Mouse (Mus musculus) mouse trophoblast stem cell (cell line): ENCODE measurements at regions not wholly inside any gene's neighbourhood (a gene's known extent, or its start where the extent isn't known, plus 50 kb on each side); places are given as distances from the start of the nearest gene placed in this dataset.

Source experiments
- in situ Hi-C, 2 experiments: fragments of 300-500 bp; cut with MseI, MboI; formaldehyde crosslinking; loops; 2 replicates in 1 of 2; 3 replicates in 1 of 2; pipeline ENCODE4 v1.15.1; 2025

DNA sequence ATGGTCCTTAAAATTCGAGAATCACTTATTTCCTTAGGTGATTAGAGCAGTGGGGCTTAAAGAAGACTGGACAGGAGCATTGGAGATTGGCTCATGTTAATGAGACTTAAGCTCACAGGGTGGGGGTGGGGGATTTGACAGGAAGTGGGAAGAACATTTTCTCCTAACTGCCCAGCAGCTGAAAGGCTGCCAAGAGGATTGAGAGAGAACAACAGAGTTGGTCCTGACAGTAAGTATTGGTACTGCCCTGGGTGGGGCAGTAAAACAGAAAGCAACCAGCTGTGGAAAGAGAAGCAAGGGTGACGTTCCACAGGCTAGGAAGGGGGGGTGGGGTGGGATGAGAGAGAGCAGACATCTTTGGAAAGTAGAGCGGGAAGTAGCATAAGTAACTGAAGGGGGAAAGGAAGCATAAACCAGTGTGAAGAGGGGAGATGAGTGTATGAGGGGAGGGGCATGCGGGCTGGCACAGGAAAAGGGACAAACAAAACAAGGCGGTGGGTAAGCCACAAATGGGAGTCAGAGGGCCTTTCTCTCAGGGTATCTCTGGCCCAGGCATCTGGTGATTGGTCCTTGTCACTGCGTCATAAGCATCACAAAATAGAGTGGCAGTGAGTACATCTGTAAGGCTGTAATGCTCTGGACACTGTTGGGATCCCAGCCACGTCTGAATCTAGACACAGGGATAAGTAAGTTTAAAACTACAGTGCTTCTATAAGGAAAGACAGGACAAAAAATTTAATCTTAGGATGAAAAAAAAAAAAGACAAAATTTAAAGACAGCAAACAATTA lies 125.0 kb upstream of the Tnp1 start:
- in situ Hi-C loops: no loop called here

DNA sequence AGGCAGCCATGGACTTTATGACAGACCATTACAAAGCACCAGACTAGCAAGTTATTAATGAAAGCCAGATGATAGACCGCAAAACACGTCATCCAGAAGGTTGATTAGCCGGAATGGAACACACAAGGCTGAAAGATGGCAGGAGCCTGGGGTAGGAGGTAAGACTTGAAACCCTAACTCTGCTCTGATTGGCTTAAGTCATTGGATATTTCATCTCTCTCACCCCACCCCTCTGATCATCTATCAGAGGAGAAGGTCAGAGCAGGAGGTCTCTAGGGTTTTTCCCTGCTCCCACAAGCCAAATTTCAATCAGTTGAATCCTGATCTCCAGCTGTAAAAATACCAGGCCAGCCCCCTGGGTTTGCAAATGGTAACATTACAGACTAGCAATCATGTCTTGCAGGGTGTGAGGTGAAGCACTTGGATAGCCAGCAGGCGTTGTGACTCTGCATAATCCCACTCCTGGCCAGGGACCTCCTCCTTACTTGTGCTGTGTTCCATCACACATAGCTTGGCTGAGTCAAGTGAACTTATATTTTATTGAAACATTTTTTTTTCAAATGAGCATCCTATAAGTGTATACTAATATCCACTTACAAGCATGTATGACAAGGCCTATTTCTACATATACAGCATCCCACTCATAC lies 114.6 kb upstream of the Tnp1 start:
- in situ Hi-C loops: no loop called here

DNA sequence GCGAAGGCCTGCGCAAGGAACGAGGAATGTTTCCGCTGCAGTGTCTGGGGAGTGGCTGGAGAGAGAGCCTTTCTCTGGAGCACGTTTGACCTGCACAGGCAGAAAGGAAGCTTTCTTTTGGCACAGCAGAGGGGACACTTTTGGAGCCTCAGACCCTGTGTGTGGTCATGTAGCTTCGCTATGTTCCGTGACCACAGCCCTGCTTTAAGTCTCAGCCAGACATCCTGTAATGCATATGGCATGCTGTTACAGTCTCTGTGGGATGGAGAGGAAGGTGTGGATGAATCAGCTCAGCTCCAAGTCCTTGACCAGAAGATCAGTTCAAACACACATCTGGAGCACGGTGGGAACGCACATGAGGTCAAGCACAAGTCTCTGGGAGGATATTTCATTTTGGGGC lies 107.3 kb upstream of the Tnp1 start:
- in situ Hi-C loops: no loop called here

DNA sequence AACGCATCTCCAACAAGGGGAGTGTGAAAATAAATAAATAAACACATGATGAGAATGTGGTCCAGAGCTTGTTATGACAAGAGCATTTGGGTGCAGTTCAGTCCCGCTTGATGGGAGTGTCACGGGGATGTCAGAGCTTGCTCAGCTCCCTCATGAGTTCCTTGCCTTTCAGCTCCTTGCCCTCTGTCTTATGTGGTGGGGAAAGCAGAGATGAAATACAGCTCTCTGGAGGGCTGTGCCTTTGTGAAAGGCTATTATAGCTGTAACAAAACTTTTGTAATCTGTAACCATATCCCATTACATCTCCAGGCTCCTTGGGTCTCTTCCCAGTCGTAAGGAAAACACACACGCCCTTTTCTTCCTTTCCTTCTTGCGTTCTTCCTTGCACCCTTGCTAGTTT lies 103.0 kb upstream of the Tnp1 start:
- in situ Hi-C loops: no loop called here

DNA sequence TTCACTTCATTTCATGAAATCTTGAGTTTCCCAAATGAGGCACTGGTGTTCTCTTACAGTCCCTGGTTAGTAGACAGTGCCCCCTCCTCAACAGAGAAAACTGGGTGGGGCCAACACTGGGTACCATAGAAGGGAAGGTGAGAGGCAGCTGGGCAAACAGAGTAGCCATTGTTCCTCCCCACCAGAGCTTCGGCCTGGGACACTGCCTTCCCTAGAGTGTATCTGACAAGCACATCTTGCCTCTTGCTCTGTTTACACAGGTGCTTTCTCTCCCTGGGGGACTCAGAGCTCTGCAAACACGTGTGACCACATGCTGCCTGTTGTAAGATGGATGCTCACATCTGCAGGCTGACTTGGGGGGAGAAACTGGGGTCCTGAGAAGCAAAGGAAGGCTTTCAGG lies 100.8 kb upstream of the Tnp1 start:
- in situ Hi-C loops: no loop called here

DNA sequence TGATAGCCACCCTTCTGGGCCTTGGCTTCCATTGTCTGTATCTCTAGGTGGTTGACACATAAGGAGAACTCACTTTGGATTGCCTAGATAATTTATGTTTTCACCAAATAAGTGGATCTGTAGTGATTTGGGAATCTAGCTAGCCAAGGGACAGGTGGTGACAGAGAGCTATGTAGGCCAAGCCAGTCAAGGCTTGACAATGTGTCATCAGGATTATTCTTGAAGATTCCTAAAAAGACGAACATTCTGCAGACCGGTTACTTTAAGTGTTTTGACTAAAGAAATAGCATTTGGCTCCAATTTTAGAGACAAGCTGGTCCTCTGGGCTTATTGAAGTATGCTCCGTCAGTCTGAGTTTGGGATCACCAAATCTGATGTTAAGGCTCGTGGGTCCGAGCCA lies 100.1 kb upstream of the Tnp1 start:
- in situ Hi-C loops: no loop called here

DNA sequence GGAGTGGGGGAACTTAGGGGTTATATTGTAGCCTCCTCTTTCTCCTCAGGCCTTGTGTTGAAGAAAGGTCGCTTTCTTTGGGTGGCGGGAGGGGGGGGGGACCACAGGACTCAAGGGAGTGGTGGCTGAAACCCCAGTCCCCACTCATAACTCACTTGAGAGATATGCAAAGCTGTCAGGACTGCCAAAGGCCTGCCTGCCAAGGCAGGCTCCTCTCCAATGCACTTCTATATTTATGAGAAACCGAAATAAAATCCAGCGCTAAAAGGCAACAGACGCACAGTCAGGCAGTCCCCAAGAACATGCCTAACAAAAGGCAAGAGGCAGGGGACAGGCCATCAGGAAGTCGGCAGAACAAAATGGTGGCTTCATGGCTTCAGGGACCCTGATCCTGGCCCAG lies 97.4 kb upstream of the Tnp1 start:
- in situ Hi-C loops: no loop called here

DNA sequence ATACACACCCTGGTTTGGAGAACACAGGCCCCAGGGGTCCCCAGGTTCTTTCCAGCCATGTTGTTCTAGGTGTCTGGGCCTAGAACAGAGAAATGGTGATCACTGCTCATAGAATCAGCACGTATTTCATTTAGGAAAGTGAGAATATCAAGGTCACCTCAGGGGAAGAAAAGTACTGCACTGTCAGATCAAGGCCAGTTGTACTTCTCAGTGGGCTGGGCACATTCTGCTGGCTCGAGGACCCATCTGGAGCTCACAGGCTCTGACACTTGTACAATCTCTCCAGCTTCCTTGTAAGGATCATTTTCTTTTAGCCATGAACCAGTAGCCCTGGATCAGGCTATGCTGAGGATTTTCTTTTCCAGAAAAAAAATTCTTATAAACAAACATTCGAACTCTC lies 97.0 kb upstream of the Tnp1 start:
- in situ Hi-C loops: no loop called here

DNA sequence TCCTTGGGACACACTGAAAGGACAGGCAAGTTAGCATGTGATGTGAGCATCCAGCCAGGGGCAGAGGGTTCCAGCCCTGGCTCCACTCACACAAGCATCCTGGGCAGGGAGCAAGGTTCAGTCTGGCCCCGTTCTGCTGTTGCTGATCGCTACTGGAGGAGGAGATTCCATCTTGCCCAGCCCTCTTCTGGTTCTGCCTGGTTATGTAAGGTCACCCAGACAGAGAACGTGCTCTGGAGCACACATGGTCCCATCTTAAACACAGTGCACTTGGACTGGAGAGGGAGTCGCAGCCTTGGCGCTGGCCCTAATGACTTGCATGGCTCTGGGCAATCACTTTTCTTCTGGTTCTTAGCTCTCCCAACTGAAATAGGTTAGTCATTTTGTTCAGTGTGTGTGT lies 96.2 kb upstream of the Tnp1 start:
- in situ Hi-C loops: no loop called here

DNA sequence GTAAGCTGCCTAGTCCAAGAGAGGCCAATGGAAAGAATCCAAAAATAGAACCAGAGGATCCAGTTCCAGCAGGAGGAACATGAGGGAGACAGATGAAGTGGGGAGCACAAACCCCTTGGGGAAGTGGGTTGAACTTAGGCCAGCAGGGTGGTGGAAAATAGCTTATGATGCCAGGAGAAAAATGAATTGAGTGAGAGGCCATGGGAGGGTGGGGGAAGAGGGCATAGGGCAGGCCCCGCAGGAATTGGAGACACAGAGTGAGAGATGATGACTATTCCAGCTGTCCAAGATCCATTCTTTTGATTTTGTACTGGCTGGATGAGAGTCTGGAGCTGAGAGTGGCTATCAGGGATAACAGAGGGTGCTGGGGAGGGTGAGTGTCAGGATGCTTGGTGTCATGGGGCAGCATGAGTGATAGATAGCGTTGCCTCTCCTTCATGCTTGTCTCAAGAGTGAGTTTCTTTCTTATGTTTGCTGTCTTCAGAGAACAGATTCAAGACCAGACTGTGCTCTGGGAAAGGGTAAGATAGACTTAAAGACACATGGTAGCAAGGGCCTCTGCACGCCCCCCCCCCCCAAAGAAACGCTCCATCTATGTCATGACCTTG lies 90.3 kb upstream of the Tnp1 start:
- in situ Hi-C loops: no loop called here

DNA sequence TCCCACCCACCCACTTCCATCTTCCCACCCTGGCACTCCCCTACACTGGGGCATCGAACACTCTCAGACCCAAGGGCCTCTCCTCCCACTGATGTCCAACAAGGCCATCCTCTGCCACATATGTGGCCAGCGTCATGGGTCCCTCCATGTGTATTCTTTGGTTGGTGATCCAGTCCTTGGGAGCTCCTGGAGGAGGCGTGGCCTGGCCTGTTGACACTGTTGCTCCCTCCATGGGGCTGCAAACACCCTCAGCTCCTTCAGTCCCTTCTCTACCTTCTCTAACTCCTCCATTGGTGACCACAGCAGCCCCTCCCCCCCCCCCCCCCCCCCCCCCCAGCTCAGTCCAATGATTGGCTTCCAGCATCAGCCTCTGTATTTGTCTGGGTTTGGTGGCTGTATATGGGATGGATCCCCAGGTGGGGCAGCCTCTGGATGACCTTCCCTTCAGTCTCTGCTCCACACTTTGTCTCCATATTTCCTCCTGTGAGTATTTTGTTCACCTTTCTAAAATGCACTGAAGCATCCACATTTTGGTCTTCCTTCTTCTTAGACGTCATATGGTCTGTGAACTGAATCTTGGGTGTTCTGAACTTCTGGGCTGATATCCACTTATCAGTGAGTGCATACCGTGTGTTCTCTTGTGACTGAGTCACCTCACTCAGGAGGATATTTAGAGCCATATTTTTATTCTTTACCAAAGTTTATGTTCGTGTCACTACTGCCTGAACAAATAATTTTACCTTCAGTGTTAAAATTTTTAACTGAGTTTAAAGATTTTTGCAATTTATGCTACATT lies 82.1 kb upstream of the Tnp1 start:
- in situ Hi-C loops: no loop called here

DNA sequence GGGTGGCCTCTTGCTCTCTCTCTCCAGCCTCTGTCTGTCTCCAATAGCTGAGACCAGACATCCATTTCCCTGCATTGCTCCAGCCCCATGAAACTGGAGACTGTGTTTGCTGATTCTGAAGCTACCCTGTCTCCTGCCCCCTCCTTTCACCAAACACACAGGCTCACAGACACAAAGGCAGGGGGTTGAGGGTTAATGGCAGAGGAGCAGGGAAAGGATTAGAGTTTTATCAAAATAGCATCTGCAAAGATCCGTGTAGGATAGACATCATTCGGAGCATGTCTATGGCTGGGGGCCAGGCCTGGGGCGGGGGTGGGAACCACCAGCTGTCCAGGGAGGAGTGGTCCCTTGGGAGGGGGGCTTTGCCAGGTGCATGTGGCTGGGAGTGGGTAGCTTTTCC lies 73.9 kb upstream of the Tnp1 start:
- in situ Hi-C loops: no loop called here

DNA sequence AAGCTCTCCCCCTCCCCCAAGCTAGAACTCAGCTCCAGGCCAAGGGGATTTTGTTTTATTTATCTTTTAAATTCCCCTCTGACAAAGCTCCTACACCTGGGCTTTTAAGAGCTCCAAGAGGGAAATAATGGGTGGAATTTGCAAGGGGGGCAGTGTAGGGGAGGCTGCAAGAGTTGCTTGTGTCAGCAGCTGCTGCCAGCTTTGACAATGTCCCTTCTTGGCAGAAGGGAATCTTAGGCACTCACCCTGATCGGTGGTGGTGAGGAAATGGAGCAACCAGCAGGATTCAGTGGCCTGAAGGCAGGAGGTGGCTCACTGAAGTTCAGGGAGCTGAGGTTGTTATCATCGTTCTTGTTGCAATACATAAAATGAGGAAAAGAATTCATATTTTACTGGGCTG lies 72.8 kb upstream of the Tnp1 start:
- in situ Hi-C loops: no loop called here

DNA sequence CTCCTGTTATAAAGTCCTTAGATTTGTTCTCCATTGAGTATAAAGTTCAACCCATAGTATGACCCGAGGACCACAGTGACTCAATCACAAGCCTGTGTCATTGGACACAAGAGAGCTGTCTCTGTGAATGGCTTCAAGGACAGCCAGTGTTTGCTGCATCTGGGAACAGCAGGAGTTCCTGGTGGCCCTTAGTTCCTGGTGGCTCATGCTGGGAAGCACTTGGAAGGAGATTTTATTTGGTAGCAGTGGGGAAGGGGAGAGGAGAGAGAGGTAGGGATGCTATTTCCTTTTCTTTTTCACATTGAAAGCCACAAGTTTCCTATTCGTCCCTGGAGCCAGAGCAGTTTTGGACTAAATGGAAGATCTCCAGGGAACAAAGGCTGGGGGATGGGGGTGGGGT lies 69.2 kb upstream of the Tnp1 start:
- in situ Hi-C loops: no loop called here

DNA sequence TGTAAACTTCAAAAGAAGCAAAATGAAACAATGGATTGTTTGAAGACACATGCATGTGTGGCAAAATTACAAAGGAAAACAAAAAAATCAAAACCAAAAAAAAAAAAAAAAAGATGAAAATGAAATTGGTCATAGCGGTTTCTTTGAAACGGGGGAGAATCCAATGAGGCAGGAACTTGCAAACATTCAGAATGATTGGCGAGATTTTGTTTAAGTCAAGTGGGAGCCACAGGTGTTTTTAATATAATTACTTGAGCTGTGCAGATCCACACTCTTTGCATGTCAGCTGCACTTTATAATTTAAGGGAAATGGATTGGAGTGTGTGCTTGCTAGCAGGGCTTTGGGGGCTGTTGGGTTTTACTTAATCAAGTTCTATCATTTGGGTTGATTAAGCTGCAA lies 67.7 kb upstream of the Tnp1 start:
- in situ Hi-C loops: no loop called here

DNA sequence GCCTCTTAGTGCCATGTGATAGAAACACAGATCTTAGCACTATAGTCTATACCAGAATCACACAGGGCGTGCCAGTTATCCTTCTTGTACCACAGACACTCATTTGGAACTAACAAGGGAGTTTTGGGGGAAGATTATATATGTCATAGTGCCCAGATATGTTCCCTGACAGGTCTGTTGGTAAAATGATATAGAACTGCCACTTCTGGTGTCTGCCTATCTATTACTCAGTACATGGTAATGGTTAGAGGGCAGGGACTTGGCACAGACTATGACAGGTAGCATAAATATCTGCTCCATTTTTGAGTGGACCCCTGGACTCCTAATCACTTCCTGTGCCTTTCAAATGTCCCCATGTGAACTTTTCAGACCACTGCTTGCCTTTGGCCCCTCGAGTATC lies 63.8 kb upstream of the Tnp1 start:
- in situ Hi-C loops: no loop called here

DNA sequence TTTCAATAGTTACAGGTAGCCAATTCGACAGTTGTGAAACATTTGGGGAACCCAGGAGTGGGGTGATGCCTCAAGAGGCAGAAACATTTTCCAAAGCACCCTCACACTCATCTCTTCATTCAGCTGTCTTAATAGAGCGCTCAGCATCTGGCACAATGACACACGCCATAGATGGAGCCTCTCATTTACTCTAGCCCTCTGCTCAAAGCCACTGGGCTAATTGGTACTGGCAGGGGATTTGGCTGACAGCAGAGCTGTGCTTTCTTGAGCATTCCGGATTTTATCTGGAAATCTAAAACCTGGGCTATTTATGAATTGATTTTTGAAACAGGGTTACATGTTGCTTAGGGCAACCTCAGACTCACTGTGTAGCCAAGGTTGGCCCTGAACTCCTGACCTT lies 61.4 kb upstream of the Tnp1 start:
- in situ Hi-C loops: no loop called here

DNA sequence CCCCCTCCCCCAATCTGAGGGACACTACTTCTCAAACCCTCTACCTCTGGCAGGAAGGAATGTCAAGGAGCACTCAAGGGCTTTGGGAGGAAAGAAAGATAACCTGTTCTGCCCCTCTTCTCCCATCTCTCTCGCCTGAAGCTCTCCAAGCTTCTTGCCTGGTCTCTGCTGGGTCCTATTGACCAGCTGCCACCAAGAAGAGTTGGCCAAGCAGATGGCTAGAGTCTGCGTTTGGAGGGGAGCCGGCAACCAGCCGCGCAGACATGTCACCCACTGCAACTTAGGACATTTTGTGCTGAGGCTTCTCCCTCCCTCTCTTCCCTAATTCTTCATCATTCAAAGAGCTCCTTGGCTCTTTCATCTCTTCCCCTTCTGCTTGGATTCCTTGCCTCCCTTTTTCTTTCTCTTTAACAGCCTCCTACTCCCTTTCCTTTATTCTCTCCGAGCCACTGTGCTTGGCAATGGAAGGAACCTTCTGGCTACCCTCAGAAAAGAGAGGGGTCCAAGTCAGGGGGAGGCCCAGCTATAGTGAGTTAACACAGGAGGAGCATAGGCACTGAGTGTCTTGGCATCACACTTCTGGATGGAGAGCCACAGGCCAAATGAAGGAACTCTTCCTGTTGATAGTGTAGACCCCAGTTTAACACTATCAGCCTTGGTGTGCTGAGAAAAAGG lies 60.1 kb upstream of the Tnp1 start:
- in situ Hi-C loops: no loop called here

DNA sequence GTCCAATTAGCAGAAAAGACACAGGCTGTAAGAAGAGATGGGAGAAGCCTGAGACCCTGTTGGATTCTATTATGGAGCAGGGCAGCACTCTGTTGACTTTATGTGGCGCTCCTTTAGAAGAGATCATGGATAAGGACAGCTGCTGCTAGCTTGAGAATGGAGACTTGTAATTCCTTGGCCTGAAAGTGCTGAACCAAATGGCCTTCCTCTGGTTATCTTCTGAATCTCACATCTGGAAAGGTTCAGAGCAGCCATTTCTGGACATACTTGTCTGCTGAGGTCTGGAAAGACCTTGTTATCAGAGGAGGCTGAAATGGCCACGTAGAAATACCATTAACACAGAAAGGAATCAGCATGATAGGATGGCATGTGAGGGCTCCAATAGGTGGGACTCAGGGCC lies 59.5 kb upstream of the Tnp1 start:
- in situ Hi-C loops: no loop called here

DNA sequence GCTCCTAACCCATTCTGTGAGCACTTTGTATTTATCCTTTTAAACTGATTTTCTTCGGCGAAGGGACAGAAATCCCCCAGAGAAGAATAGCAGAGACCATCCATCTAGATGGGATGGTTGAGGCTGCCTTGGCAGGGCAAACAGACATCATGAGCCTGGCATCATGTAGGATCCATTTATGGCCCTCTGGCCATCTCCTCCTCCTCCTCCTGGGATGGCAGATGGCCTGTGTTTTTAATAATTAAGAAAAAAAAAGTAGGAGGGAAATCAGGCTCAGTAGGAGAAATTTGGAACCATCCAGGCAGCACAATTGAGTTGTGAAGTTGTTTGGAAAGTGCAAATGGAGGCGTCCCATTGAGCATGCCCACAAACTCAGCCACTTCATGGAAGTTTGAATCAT lies 58.8 kb upstream of the Tnp1 start:
- in situ Hi-C loops: no loop called here

DNA sequence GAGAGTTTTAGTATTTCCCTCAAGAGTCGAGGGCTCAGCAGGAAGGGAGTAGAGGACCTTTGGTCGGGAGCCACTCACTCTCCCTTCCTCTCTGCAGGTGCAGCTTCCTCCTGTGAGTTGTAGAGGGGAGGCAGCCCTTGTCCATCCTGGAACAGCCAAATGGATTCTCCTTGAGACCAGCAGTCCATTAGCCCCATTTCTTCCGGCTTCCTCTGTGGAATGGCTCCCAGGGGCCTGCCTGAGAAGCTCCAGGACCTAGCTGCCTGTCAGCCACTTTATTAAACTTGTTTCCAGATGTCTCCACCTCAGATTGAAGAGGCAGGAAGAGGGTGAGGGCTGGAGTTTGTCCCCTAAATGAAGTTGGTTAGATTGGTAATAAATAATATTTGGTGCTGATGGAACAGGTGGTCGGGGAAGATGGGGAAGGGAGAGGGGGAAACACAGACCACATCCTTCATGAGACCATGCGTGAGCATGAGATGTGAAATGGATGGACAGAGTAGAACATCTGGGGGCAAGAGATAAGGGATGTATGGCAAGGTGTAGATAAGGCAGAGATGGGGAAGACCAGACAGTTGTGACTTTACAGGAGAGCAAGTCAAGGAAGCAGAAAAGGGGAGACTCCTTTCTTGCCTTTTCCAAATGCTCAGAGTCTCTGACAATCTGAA lies 56.7 kb upstream of the Tnp1 start:
- in situ Hi-C loops: no loop called here
